Mouse (Mus musculus) olfactory bulb, adult 2 months (tissue): ENCODE results near the gene Pbx3.

Experiments
- CTCF ChIP-seq: fragments of 200-500 bp; IDR thresholded peaks from 2 replicates; pipeline ENCODE4 v1.5.1; 2012; ENCODE audit warnings: low read depth, mild to moderate bottlenecking, low read length, moderate library complexity; ENCODE audit not compliant: insufficient read depth
- POLR2A ChIP-seq: fragments of 200-500 bp; IDR thresholded peaks from 2 replicates; pipeline ENCODE4 v1.6.1; 2012; ENCODE audit warnings: mild to moderate bottlenecking, low read depth, low read length, moderate library complexity; ENCODE audit not compliant: insufficient read depth

GRCm38 (mm10) chr2:34219150-34219549 lies 153.8 kb downstream of the Pbx3 start:
- TF ChIP-seq CTCF (no peak), POLR2A (no peak)
